Mouse (Mus musculus): ENCODE measurements around the gene Ebp.

Ebp gene

GRCm38 (mm10) chrX:8193419-8193723 is at the start of gene Ebp:
Ebp (minus strand) TSS chrX:8193512.
- no peak for DNase-seq

- DNase-seq, result peak in 1 of 2 experiments; percentile 28
Observed at GRCm38 (mm10) chrX:8238804-8239395, 45.6 kb upstream of the Ebp start.

GRCm38 (mm10) chrX:8236704-8237103 is 43.4 kb upstream of the Ebp start:
- DNase-seq, result no peak

- DNase-seq, result no peak
Observed at GRCm38 (mm10) chrX:8233602-8234001, 40.3 kb upstream of the Ebp start.

- DNase-seq, result no peak
Observed at GRCm38 (mm10) chrX:8230272-8230671, 37.0 kb upstream of the Ebp start.

GRCm38 (mm10) chrX:8223473-8223872 is 30.2 kb upstream of the Ebp start:
- DNase-seq, result no peak

GRCm38 (mm10) chrX:8222678-8223421 is 29.5 kb upstream of the Ebp start:
- peak in 1 of 2 experiments; percentile 21 for DNase-seq

DNA sequence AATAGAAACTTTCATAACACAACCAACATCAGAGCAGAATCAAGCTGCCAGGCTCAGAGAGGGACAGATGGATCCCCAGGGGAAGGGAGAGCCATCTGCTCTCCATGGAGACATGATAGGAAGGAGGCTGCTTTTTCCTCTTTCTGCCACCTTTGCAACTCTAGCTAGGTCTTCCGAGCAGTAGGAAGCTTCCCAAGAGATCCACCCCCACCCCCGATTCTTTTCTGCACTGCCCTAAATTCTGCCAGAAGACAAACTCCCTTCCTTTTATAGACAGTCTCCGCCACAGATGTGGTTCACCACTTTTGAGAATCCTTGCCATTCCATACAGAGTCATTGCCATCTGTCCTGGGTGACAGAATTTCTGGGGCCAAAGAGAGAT is 29.0 kb upstream of the Ebp start:
- DNase-seq, result no peak

DNA sequence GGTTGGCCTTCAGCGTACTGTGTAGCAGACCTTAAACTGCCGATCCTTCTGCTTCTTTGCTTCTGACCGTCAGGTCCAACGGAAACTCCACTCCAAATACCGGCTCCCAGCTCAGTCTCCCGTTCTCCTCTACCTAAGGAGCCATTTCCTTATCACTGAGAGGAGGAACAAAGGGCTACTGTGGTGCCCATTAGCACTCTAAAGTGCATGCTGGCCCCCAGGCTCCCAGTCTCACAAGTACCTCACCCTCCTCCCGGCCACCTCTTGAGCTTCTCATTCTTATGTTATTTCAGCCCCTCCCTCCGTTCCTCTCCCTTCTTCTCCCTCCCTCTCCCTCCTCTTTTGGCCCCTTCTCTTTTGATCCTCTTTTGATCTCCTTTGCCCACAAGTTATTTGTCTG is 26.3 kb upstream of the Ebp start:
- DNase-seq, result no peak

DNA sequence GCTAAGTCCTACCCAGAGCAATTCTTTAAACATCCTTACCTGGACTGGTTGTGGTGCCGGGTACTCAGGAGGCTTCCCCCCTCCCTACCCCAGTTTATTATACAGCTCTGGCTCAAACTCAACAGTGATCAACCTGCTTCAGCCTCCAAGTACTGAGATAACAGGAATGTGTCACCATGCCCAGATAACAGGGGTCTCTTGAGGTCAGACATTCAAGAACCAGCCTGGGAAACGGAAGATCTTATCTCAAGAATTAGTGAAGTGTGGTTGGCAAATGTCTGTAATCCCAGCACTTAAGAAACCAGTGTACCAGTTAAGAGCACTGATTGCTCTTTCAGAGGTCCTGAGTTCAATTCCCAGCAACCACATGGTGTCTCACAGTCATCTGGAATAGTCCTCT is 24.8 kb upstream of the Ebp start:
- DNase-seq, result no peak

- no peak for DNase-seq
Observed at GRCm38 (mm10) chrX:8217383-8217782, 24.1 kb upstream of the Ebp start.

GRCm38 (mm10) chrX:8211490-8212207 is 18.3 kb upstream of the Ebp start:
- no peak for DNase-seq

DNA sequence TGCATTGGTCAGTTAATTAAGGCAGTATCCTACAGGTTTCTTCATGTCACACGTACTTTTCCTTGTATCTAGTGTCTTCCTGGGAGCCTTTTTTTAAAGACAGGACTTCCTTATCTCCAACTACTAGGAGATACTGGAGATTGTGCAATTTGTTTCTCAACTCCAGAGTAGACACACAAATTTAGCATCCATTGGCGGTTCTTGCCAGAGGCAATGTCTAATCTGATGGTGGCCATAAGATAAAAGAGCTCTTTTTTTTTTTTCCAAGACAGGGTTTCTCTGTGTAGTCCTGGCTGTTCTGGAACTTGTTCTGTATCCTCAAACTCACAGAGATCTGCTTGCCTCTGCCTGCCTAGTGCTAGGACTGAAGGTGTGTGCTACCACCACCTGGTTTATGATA is 16.4 kb upstream of the Ebp start:
- no peak for DNase-seq

DNA sequence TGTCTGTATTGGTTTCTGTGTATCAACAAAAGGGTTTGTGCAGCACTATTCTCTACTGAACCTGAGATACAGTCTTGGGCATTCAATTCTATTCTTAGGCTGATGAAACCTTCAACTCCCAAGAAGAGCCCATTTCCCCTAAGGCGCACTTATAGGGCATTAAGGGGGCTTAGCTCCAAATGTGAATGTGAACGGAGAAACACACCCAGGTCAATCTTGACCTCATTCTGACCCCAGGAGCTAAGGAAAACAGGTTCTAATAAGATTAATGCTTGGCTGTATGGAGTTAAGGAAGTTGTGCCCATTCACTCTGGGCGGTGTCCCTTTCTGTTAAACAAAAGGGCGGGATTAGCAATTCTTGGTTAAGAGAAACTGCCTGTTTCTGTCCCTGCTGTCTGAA is 13.9 kb upstream of the Ebp start:
- no peak for DNase-seq

DNA sequence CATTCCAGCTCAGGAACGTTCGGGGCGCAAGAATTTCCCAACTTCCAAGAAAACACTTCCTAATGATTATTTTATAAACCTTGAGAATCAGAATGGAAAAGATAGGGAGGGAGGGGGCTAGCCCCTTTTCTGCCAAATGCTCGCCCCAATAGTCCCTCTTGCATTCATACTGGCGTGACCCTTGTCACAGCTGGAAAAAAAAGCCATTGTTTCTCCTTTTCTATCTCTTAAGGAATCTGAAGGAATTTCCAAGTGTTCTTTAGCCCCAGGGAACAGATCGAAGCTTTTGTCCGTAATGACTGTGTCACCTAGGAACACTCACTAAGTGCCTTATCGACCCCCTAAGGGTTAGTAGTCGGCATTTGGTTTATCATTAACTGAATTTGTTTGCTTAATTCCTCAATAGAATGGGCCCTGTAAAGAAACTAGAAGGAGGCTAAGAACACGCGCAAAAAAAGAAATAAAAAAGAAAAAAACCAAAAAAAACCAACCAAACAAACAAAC is 13.4 kb upstream of the Ebp start:
- DNase-seq, result no peak

GRCm38 (mm10) chrX:8206015-8206693 is 12.8 kb upstream of the Ebp start, which contains the start of gene Porcn:
Porcn (minus strand) TSS chrX:8206525.
- peak; percentile 83 to 89 for DNase-seq

GRCm38 (mm10) chrX:8205551-8205950 is 12.2 kb upstream of the Ebp start:
- no peak for DNase-seq

DNA sequence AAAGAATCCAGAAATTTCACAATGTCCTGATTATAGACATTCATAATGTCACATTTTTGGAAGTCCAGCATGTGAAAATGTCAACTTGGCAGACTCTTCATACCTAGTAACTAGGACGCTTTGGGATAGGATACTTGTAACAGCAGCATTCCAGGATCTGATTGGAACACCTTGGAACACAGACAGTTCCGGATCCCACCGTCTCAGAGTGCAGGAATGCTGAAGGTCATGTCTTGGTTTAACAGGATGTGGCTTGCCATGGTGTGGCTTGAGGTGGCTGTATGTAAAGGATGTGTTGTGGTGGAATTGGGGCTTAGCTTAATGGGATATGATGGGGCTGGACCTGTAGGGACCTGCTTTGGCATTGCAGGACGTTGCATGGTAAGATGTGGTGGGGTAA is 11.8 kb upstream of the Ebp start:
- no peak for DNase-seq

- DNase-seq, result no peak
Observed at GRCm38 (mm10) chrX:8204076-8204475, 10.8 kb upstream of the Ebp start.

DNA sequence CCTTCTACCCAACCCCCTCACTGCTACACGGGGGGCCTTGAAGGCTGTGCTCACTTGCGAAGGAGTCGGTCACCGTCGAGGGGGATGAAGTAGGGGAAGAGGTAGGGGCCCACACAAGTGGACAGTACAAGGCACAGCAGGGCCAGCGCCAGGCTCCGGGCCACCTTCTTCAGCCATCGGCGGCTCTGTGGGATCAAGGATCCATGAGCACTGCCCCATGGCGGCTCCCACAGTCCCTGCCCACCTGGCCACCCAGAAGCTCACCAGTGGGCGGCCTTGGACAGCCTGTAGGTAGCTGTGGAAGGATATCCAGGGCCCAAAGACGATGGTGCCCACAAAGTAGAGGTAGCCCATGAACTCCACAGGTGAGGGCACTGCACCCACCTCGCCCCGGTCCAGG is 9.8 kb upstream of the Ebp start:
- no peak for DNase-seq

DNA sequence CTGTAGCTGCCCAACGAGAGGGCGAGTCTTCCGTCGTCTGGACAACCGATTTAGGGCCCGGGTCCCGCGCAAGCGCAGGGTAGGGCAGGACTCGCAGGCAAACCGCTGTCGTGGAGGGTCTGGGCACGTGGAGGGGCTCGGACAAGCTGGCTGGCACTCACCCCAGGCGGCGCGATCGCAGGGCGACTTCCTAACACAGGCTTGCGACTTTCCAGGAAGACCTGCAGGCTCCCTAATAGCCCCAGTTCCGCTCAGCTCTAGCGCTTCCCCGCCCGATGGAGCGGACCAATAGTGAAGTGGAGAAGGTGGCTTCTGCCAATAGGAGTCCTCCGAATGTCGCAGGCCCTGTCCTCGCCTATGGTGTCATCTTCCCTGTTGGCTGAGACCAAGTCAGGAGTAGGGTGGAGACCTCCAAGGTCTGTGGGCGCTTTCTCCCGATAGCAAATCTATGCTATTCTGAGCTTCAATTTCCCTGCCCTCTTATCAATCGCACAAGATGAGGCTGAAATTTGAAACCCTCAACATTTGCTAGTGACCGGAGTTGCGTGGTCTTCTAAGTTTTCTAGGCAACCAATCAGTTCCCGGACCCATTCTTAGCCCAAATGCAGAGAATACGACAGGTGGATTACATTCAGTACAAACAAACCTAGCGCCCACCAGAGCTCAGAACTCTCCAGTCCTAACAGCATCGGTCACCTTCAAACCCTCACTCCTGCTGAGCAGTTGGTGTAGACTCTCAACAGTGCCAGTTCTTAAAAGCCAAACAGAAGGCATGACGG is 483 bp downstream of the Ebp start:
- DNase-seq, result peak; percentile 83 to 86

- DNase-seq, result no peak
Observed at GRCm38 (mm10) chrX:8192126-8192639, 1.1 kb downstream of the Ebp start.
